Comparison of ENCODE assay signal across 9 mouse cellular contexts in genomic region chr13:53443602-53444001, GRCm38 (mm10). TPM values are rescaled to one million over a fixed set of nuclear protein-coding genes. Genes with fewer than 3 reads are reported as not detected.
A peak's percentile ranks its signal among the peaks of the same experiment; 100 is the strongest.
DNase-seq lines count a peak whose midpoint lies in the region; ATAC-seq and TF ChIP-seq lines count a peak whose summit lies in the region.
"Had no signal": no experiment of that assay in that cellular context is flagged by ENCODE, and none has a peak within 500 bp of the region (broad histone marks: within the 10 kb centered on the region; RNA-seq: fewer than 3 reads in every experiment).

No protein-coding gene starts in this region.

- no peak overlapping the region for H3K9ac ChIP-seq in forebrain, embryonic 14.5 days (ENCODE audit: low read length)

- DNase-seq in gastrocnemius, adult 2 months: peak; percentile 25
- no peak for DNase-seq in gastrocnemius, postnatal 36 days
- peak; percentile 9 for DNase-seq in thymus, postnatal 14 days
- DNase-seq in thymus, adult 18-20 months: no peak
- DNase-seq in forebrain, embryonic 14.5 days (ENCODE audit: low spot score): peak; percentile 85
- DNase-seq in kidney, postnatal 36 days: peak; percentile 17 to 62
- DNase-seq in lung, postnatal 36 days: peak; percentile 47
- DNase-seq in c-Kit-positive CD71-positive TER-119-positive erythroid progenitor cells, embryonic 14.5 days (ENCODE audit: low spot score): no peak

- H3K4me2 ChIP-seq in forebrain, embryonic 14.5 days (ENCODE audit: low read length): no peak overlapping the region

- ATAC-seq in forebrain, embryonic 14.5 days: peak; percentile 77

- H3K27me3 ChIP-seq in forebrain, embryonic 14.5 days (replicated peaks; ENCODE audit: control insufficient read depth, insufficient read depth, low read length): no peaks in the 10 kb centered on the region

- no peaks in the 10 kb centered on the region for H3K36me3 ChIP-seq in forebrain, embryonic 14.5 days (ENCODE audit: control insufficient read depth, insufficient read depth, low read length)
- H3K36me3 ChIP-seq: G1E had no signal

- H3K27ac ChIP-seq in gastrocnemius, adult 2 months: no peak overlapping the region
- H3K27ac ChIP-seq in forebrain, embryonic 14.5 days (ENCODE audit: low read depth, low read length): no peak overlapping the region

- intact Hi-C loops in gastrocnemius, adult 2 months (cut with DNase I): no loop called here
- intact Hi-C loops in gastrocnemius, postnatal 36 days (cut with DNase I): no loop called here

- no peaks in the 10 kb centered on the region for H3K4me1 ChIP-seq in forebrain, embryonic 14.5 days (ENCODE audit: control insufficient read depth, insufficient read depth, low read length)

- 30% methylated on average over 3 of the region's 3 CpGs for WGBS in forebrain, embryonic 14.5 days

- H3K9me3 ChIP-seq in forebrain, embryonic 14.5 days (replicated peaks; ENCODE audit: control insufficient read depth, low read length): no peaks in the 10 kb centered on the region

- no peak overlapping the region for H3K4me3 ChIP-seq in gastrocnemius, adult 2 months
- H3K4me3 ChIP-seq in forebrain, embryonic 14.5 days (ENCODE audit: low read depth, low read length): no peak overlapping the region

- peak; percentile 28 for TF ChIP-seq CTCF in gastrocnemius, adult 2 months (IDR thresholded peaks at IDR 0.05)

RNA-seq across cellular contexts. Expression of gene Msx2, which starts 29.3 kb away (rescaled TPM):
- not detected for total RNA-seq in gastrocnemius, adult 2 months (2021)
- total RNA-seq in gastrocnemius, postnatal 36 days (2021): not detected
- polyA plus RNA-seq in forebrain, embryonic 14.5 days (2014; fragmentation: Nextera tagmentation; extraction: Ambion mirVana): 0.44 and 0.70 TPM in 2 replicates
- polyA plus RNA-seq: G1E had no signal

Comparison
In these comparisons a context has a peak if more than half of its experiments do, and no peak if none do; other contexts are left out.
1. DNase-seq: peak in gastrocnemius, adult 2 months (single experiment), thymus, postnatal 14 days (single experiment), forebrain, embryonic 14.5 days (single experiment), kidney, postnatal 36 days (2 of 2) and lung, postnatal 36 days (single experiment); none in gastrocnemius, postnatal 36 days (0 of 2), thymus, adult 18-20 months (0 of 2) and c-Kit-positive CD71-positive TER-119-positive erythroid progenitor cells, embryonic 14.5 days (single experiment).